Mouse (Mus musculus) frontal cortex, postnatal 14 days (tissue): ENCODE measurements at regions not wholly inside any gene's neighbourhood (a gene's known extent, or its start where the extent isn't known, plus 50 kb on each side); places are given as distances from the start of the nearest gene placed in this dataset.

Experiments used
- DNase-seq, 2 experiments: peaks; one replicate each; pipeline ENCODE4 v3.0.0; 2022; ENCODE audit warnings: low spot score in 2 of 2

- no peak for DNase-seq
Observed at GRCm38 (mm10) chr10:68842023-68842735, 118.7 kb downstream of the Tmem26 start.

- DNase-seq: no peak
Observed at GRCm38 (mm10) chr10:68844066-68844465, 120.6 kb downstream of the Tmem26 start.

GRCm38 (mm10) chr10:68844596-68844995, 121.2 kb downstream of the Tmem26 start:
- no peak for DNase-seq

- no peak for DNase-seq
Observed at GRCm38 (mm10) chr10:68851153-68851552, 127.7 kb downstream of the Tmem26 start.

GRCm38 (mm10) chr10:68855934-68856891, 132.8 kb downstream of the Tmem26 start:
- DNase-seq: no peak

- peak in 1 of 2 experiments; percentile 4 for DNase-seq
Observed at GRCm38 (mm10) chr10:68864606-68865378, 141.3 kb downstream of the Tmem26 start.

GRCm38 (mm10) chr10:68865776-68866175, 142.3 kb downstream of the Tmem26 start:
- no peak for DNase-seq

- DNase-seq: no peak
Observed at GRCm38 (mm10) chr10:68867361-68867760, 143.9 kb downstream of the Tmem26 start.

- DNase-seq: no peak
Observed at GRCm38 (mm10) chr10:68872102-68872501, 148.7 kb downstream of the Tmem26 start.

GRCm38 (mm10) chr10:68875641-68876040, 152.2 kb downstream of the Tmem26 start:
- no peak for DNase-seq

GRCm38 (mm10) chr10:68893100-68893841, 169.8 kb downstream of the Tmem26 start:
- no peak for DNase-seq

- DNase-seq: no peak
Observed at GRCm38 (mm10) chr10:68894121-68894520, 170.7 kb downstream of the Tmem26 start.

GRCm38 (mm10) chr10:68897524-68897923, 174.1 kb downstream of the Tmem26 start:
- no peak for DNase-seq

GRCm38 (mm10) chr10:68901168-68901567, 177.7 kb downstream of the Tmem26 start:
- DNase-seq: no peak

GRCm38 (mm10) chr10:68902670-68903069, 179.2 kb downstream of the Tmem26 start:
- DNase-seq: peak in 1 of 2 experiments; percentile 39

- DNase-seq: no peak
Observed at GRCm38 (mm10) chr10:68904337-68904736, 180.9 kb downstream of the Tmem26 start.

- peak; percentile 27 to 75 for DNase-seq
Observed at GRCm38 (mm10) chr10:68908236-68908635, 184.8 kb downstream of the Tmem26 start.

GRCm38 (mm10) chr10:68909018-68909417, 185.6 kb downstream of the Tmem26 start:
- no peak for DNase-seq

GRCm38 (mm10) chr10:68916147-68916546, 192.7 kb downstream of the Tmem26 start:
- DNase-seq: no peak

- no peak for DNase-seq
Observed at GRCm38 (mm10) chr10:68935843-68936242, 212.4 kb downstream of the Tmem26 start.

GRCm38 (mm10) chr10:68943239-68943638, 208.0 kb upstream of the Rhobtb1 start:
- no peak for DNase-seq
